Mouse (Mus musculus) midbrain, embryonic 14.5 days (tissue): ENCODE results near the gene Cd2bp2. TPM values are rescaled to one million over a fixed set of nuclear protein-coding genes. Genes with fewer than 3 reads are reported as not detected.

Source experiments
- ATAC-seq: fragments of 200-750 bp; cut with Nextera tagmentation; 2 replicates; pipeline ENCODE4 v1.8.0; 2017; ENCODE audit warnings: moderate number of reproducible peaks, moderate library complexity; ENCODE audit not compliant: low FRiP score, low TSS enrichment
- DNase-seq: peaks from one replicate; pipeline ENCODE4 v3.0.0-alpha.2; 2015
- H3K27ac ChIP-seq: fragments of 300-500 bp; sonication (generic); replicated peaks from 2 replicates; pipeline ENCODE4 v1.5.1; 2014; ENCODE audit warnings: mild to moderate bottlenecking, low read depth, low read length, moderate library complexity
- H3K27me3 ChIP-seq: fragments of 300-500 bp; sonication (generic); 2 replicates; pipeline ENCODE4 v1.6.1; 2014; ENCODE audit warnings: low read length, control low read depth, mixed read lengths; ENCODE audit not compliant: control insufficient read depth, insufficient read depth
- H3K36me3 ChIP-seq: fragments of 300-500 bp; sonication (generic); 2 replicates; pipeline ENCODE4 v1.6.1; 2014; ENCODE audit warnings: low read length, control low read depth; ENCODE audit not compliant: control insufficient read depth, insufficient read depth
- H3K4me1 ChIP-seq: fragments of 300-500 bp; sonication (generic); 2 replicates; pipeline ENCODE4 v1.6.1; 2014; ENCODE audit warnings: mild to moderate bottlenecking, antibody characterized with exemption, low read length, control low read depth; ENCODE audit not compliant: control insufficient read depth, insufficient read depth
- H3K4me2 ChIP-seq: fragments of 300-500 bp; sonication (generic); 2 replicates; pipeline ENCODE4 v1.6.1; 2014; ENCODE audit warnings: mild to moderate bottlenecking, low read length, moderate library complexity
- H3K4me3 ChIP-seq: fragments of 300-500 bp; sonication (generic); replicated peaks from 2 replicates; pipeline ENCODE4 v1.5.1; 2014; ENCODE audit warnings: low read depth, low read length
- H3K9ac ChIP-seq: fragments of 300-500 bp; sonication (generic); replicated peaks from 2 replicates; pipeline ENCODE4 v1.6.1; 2014; ENCODE audit warnings: mild to moderate bottlenecking, low read length, moderate library complexity
- H3K9me3 ChIP-seq: fragments of 300-500 bp; sonication (generic); 2 replicates; pipeline ENCODE4 v1.6.1; 2016; ENCODE audit warnings: low read length, control low read depth, mixed read lengths; ENCODE audit not compliant: control insufficient read depth
- WGBS: fragments of 180-500 bp; shearing (Covaris S2); extraction: QIAGEN DNeasy Blood & Tissue Kit; methylation state at CpG from one replicate; pipeline ENCODE4 v1.1.7; 2014; 5-methylcytosine and 5-hydroxymethylcytosine counted together
- polyA plus RNA-seq: library from polyadenylated mRNA; unstranded; fragments of >200 nt; fragmentation: Nextera tagmentation; extraction: Ambion mirVana; gene quantifications from 2 replicates; pipeline ENCODE4 v1.2.1, GENCODE M21; 2014

Gene Cd2bp2
- polyA plus RNA-seq, 1 experiment from 2014 or later, result 81.1 TPM

GRCm38 (mm10) chr7:127165607-127166493 lies 30.0 kb downstream of the Cd2bp2 start:
- H3K4me2 ChIP-seq, result no peak overlapping the region
- DNase-seq, result no peak
- no peak overlapping the region for H3K4me3 ChIP-seq
- WGBS, result 81% methylated on average over 12 of the region's 12 CpGs
- H3K9me3 ChIP-seq, result no peaks in the 10 kb centered on the region
- ATAC-seq, result no peak
- H3K27me3 ChIP-seq, result no peaks in the 10 kb centered on the region
- no peaks in the 10 kb centered on the region for H3K4me1 ChIP-seq
- no peak overlapping the region for H3K27ac ChIP-seq
- H3K36me3 ChIP-seq, result no peaks in the 10 kb centered on the region
- H3K9ac ChIP-seq, result no peak overlapping the region

GRCm38 (mm10) chr7:127164002-127164401 lies 31.8 kb downstream of the Cd2bp2 start:
- ATAC-seq (no peak), DNase-seq (no peak)
- no peaks in the 10 kb centered on the region for H3K36me3 ChIP-seq
- no peaks in the 10 kb centered on the region for H3K4me1 ChIP-seq
- 87% methylated on average over 4 of the region's 4 CpGs for WGBS
- no peaks in the 10 kb centered on the region for H3K9me3 ChIP-seq
- H3K27me3 ChIP-seq, result no peaks in the 10 kb centered on the region
- no peak overlapping the region for H3K9ac ChIP-seq
- H3K4me3 ChIP-seq, result no peak overlapping the region
- no peak overlapping the region for H3K4me2 ChIP-seq
- H3K27ac ChIP-seq, result no peak overlapping the region

- no peaks in the 10 kb centered on the region for H3K27me3 ChIP-seq
- WGBS, result 85% methylated on average over 5 of the region's 5 CpGs
- no peaks in the 10 kb centered on the region for H3K9me3 ChIP-seq
- no peak for ATAC-seq
- no peak for DNase-seq
- no peak overlapping the region for H3K9ac ChIP-seq
- H3K4me3 ChIP-seq, result no peak overlapping the region
- H3K4me2 ChIP-seq, result no peak overlapping the region
- no peak overlapping the region for H3K27ac ChIP-seq
- H3K4me1 ChIP-seq, result no peaks in the 10 kb centered on the region
- no peaks in the 10 kb centered on the region for H3K36me3 ChIP-seq
Observed at GRCm38 (mm10) chr7:127162546-127162945, 33.3 kb downstream of the Cd2bp2 start.

- H3K9me3 ChIP-seq, result no peaks in the 10 kb centered on the region
- no peak for DNase-seq
- H3K4me3 ChIP-seq, result no peak overlapping the region
- ATAC-seq, result no peak
- 89% methylated on average over 4 of the region's 4 CpGs for WGBS
- H3K36me3 ChIP-seq, result no peaks in the 10 kb centered on the region
- H3K4me2 ChIP-seq, result no peak overlapping the region
- H3K27ac ChIP-seq, result no peak overlapping the region
- no peak overlapping the region for H3K9ac ChIP-seq
- H3K4me1 ChIP-seq, result no peaks in the 10 kb centered on the region
- no peaks in the 10 kb centered on the region for H3K27me3 ChIP-seq
Observed at GRCm38 (mm10) chr7:127157548-127157947, 38.3 kb downstream of the Cd2bp2 start.

GRCm38 (mm10) chr7:127153477-127153876 lies 42.4 kb downstream of the Cd2bp2 start:
- Histone ChIP-seq H3K4me2 (no peak overlapping the region), H3K9ac (no peak overlapping the region), H3K9me3 (no peaks in the 10 kb centered on the region), H3K36me3 (no peaks in the 10 kb centered on the region), H3K27ac (no peak overlapping the region), H3K27me3 (no peaks in the 10 kb centered on the region), H3K4me3 (no peak overlapping the region), H3K4me1 (no peaks in the 10 kb centered on the region)
- ATAC-seq (no peak), DNase-seq (no peak)
- 88% methylated on average over 3 of the region's 3 CpGs for WGBS

GRCm38 (mm10) chr7:127152464-127152863 lies 43.4 kb downstream of the Cd2bp2 start:
- Histone ChIP-seq H3K4me1 (no peaks in the 10 kb centered on the region), H3K27me3 (no peaks in the 10 kb centered on the region), H3K4me2 (no peak overlapping the region), H3K4me3 (no peak overlapping the region), H3K27ac (no peak overlapping the region), H3K9me3 (no peaks in the 10 kb centered on the region), H3K36me3 (no peaks in the 10 kb centered on the region), H3K9ac (no peak overlapping the region)
- ATAC-seq, result no peak
- WGBS, result 93% methylated on average over 6 of the region's 6 CpGs
- no peak for DNase-seq

GRCm38 (mm10) chr7:127147901-127148300 lies 47.9 kb downstream of the Cd2bp2 start:
- no peak overlapping the region for H3K4me3 ChIP-seq
- no peaks in the 10 kb centered on the region for H3K9me3 ChIP-seq
- no peak overlapping the region for H3K4me2 ChIP-seq
- H3K4me1 ChIP-seq, result no peaks in the 10 kb centered on the region
- 84% methylated on average over 3 of the region's 3 CpGs for WGBS
- H3K36me3 ChIP-seq, result no peaks in the 10 kb centered on the region
- no peak overlapping the region for H3K27ac ChIP-seq
- no peak overlapping the region for H3K9ac ChIP-seq
- H3K27me3 ChIP-seq, result no peaks in the 10 kb centered on the region
- no peak for ATAC-seq
- no peak for DNase-seq

- 49% methylated on average over 2 of the region's 2 CpGs for WGBS
- Histone ChIP-seq H3K4me2 (no peak overlapping the region), H3K9me3 (no peaks in the 10 kb centered on the region), H3K4me1 (no peaks in the 10 kb centered on the region), H3K4me3 (no peak overlapping the region), H3K36me3 (no peaks in the 10 kb centered on the region), H3K27me3 (no peaks in the 10 kb centered on the region), H3K27ac (no peak overlapping the region), H3K9ac (no peak overlapping the region)
- ATAC-seq (no peak), DNase-seq (no peak)
Observed at GRCm38 (mm10) chr7:127146267-127146603, 49.6 kb downstream of the Cd2bp2 start.
